Mouse (Mus musculus) monocyte, adult 2 months (primary cell): Measurements from ENCODE around the gene Fndc5.

Experiments used
- DNase-seq, 2 experiments: peaks; one replicate each; pipeline ENCODE4 v3.0.0; 2022; ENCODE audit warnings: low spot score in 2 of 2, low read depth in 1 of 2

Fndc5 gene

DNA sequence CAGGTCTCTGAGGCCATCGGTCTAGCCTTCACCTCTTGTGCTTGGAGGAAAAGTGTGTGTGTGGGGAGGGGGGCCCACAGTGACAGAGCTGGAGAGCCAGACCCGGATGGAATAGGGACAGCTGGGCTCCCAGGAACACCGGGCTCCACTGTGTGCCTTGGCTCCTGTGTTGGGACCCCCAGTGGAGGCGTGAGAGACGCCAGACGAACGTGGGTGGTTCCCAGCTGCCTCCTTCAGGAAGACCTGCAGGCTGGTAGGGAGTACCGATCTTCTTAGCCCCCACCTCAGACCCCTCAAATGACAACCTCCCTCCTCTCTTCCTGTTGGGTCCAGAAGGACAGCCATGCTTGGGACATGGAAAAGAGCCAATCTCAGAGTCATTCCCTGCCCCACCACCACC lies 14.1 kb upstream of the Fndc5 start:
- no peak for DNase-seq

DNA sequence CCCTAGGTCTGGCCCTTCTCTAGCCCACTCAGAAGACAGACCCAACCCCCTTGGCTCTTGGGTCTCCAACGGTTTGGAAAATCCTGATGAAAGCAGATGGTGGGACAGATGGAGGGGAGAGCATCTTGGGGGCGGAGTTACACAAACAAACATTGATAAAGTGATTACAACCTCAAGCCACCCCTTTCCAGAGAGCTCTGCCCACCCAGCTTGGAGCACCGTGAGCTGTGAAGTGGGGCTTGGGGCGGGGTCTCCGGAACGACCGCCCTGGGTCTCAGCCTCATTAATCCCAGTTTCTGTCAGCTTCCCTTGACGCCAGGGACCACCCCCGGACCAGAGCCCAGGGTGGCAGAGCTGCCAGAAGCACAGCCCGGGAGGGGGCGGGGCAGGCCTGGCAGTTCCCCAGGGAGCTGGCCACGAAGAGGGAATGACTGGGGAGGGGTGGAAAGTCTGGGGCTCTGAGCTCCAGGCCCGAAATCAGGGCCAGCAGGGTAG lies 12.1 kb upstream of the Fndc5 start:
- DNase-seq = no peak

DNA sequence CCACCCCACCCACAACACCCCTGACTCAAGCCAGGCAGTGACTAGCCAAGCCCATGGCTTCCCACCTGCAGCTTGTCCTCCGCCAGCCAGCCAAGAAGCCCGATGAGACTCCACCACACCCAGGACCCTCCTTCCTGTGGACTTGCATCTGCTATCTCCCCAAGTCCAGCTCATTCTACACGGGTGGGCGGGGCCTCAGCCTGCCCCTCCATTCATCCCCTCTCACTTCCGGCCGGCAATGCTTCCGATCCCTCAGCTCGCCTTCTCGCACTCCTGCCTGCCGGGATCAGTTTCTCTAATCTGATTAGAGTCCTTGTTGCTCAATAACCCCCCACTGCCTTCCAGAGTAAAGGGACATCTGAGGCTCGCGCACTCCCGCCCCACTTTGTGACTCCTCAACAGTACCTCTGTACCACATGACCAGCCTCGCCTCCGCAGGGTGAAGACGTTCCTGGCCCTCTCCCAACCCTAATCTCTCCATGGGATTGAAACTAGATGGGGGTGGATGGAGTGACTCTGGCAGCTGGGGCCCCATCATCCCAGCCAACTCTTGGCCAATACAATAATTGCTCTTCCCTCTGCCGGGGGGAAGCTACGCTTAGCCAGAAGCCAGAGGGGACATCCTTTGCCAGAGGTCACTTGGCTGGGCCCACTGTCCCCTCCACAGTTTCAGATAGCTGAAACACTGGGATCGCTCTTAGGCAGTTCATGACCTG lies 10.9 kb upstream of the Fndc5 start:
- no peak for DNase-seq

DNA sequence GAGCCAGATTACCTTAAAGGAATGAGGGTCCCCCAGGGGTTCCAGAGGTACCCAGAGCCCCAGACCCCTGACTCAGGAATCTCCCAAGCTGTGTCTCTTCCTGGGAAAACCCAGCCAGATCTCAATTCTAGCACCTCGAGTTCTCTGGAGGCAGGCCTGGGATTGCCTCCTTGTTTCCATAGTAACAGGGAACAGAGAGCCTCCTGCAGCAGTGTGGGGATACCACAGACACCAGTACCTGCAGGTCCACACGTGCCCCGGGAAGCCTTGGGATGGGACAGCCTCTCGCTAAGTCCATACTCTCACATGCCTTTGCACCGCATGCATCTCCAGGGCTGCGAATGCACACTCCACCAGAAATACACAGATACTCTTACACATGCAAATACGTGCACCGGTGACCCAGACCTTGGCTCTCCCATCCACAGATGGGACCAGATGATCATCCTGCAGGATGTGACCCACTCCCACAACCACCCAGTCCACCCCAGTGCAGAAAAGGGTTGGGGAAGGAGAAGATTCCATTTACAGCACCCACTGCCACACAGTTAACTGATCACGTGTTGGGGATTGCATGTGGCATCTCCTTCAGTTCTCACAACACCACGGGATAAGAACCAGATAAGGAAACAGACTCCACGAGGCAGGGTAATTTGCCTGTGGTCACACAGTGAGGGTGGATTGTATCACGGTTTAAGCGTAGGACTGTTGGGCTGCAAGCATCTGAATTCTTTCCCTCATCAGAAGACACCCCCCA lies 8.0 kb upstream of the Fndc5 start:
- no peak for DNase-seq

DNA sequence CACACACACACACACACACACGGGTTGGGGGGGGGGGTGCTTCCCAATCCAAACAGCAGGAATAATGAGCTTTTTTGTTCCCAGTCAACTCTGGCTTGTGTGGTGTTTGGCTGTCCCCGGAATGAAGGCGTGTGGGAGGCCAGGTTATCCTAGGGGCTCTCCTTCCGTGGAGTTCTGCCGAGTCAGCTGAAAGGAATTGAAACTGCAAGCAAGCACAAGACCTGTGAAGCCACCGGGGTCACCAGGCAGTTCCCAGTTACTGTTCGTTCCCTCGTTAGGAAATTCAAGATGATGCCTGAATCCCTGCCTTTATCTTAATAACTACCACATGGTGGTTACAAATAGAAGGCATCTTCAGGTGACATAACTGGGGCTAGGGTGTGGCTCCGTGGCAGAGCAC lies 7.4 kb upstream of the Fndc5 start:
- DNase-seq = no peak

DNA sequence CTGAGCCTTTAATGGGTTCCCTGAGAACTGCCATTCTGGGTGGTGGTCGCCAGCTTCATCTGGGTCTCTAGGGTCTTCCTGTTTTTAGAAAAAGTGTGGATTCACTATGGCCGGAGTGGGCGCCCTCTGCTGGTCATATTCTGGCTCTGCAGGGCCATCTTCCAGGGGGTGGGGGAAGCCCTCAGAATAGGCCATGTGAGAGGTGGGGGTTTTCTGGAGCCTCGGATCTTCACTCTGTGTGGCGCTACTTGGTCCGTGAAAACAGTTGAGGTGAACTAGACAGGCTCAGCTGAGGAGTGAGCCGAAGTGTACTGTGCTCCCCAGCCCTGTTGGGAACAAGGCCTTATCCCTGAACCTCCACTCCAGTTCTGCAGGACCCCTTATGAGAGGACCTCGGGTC lies 6.7 kb upstream of the Fndc5 start:
- DNase-seq = peak in 1 of 2 experiments; percentile 17

DNA sequence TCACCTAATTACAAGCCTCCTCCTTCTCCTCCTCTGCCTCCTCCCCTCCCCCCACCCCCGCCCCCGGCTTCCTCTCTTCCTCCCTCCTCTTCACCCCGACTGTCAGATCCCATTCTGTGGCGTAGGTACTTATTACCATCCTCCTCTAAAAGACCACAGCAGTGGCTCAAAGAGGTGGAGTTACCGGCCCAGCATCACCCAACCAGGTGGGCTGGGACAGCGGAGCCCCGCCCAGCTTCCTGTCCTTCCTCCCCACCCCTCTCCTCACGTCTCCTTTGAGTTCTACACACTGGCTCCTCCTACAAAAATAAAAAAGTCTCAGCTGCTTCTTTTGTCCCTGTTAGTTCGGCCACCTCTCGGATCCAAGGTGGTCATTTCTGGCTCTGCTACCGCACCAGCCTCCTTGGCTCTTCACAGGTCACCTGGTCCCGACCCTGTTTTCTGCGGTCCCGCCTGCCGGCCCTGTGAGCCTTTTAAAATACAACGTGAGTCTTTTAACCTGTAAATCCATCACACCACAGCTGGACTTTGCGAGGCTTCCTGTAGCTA lies 6.0 kb upstream of the Fndc5 start:
- no peak for DNase-seq

DNA sequence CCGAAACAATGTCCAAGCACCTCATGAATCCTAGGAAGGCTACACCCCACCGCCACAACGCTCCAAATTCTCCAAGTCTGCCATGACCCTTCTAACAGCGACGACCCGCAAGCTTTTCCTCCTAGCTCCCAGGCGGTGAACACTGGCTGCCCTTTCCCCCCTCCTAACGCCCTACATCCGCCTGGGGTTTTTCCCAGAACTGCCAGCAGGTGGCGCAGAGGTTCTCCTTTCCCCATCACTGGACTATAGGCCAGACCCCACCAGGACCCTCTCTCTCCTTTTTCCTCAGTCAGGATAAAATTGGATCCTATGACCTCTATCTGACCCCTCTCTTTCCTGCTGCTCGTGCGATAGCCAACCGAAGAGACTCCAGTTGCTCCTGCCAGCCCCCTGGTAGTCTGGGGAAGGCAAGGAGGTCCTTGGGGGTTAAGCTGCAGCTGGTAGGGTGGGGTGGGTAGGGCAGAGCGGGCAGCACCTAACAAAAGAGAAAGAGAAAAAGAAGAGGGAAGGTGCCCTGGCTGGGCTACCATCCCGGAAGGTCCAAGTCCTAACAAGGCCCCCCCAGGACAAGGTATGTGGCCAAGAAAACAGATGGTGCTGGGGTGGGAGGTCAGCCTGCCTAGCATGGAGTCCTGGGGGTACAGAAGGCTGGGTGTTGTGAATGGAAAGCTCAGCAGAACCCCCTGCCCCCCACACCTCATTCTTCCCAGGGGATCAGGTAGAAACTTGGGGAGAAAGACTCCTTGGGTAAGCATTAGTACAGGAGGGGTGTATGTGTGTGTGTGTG lies 1.8 kb upstream of the Fndc5 start:
- peak in 1 of 2 experiments; percentile 34 for DNase-seq

DNA sequence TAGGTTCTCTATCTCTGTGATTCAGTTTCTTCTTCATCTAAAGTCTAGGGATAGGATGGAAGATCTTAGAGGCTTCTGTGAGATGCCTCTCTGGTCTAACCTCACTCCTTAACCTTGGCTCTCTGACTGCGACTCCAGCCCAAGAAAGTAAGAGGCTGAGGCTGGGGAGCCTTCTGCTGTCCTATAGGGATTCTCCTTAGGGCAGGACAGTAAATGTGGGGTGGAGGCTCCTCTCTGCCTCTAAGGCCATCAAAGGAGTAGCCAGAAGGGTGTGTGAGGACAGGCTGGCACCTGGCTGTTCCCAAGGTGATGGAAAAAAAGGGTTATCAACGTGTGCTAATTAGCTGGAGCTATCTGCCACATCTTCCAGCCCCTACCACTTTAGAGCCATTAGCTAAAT lies 1.2 kb upstream of the Fndc5 start:
- no peak for DNase-seq

DNA sequence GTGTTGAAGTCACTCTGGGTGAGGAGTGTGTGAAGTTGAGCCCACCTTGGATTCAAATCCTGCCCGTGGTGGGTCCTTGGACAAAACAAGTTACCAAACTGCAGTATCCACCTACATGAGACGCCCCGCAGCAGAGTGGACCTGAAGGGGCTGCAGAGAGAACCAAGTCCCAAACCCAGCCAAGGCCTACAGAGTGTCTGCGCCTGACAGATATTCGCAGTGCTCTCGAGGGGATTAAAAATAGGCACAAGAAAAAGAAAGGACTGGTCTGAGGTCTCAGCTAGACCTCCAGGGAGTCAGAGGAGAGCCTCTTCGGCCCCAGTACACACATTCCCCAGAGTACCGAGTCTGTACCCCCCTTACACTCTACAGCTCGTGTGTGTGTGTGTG lies 615 bp upstream of the Fndc5 start:
- DNase-seq = no peak

DNA sequence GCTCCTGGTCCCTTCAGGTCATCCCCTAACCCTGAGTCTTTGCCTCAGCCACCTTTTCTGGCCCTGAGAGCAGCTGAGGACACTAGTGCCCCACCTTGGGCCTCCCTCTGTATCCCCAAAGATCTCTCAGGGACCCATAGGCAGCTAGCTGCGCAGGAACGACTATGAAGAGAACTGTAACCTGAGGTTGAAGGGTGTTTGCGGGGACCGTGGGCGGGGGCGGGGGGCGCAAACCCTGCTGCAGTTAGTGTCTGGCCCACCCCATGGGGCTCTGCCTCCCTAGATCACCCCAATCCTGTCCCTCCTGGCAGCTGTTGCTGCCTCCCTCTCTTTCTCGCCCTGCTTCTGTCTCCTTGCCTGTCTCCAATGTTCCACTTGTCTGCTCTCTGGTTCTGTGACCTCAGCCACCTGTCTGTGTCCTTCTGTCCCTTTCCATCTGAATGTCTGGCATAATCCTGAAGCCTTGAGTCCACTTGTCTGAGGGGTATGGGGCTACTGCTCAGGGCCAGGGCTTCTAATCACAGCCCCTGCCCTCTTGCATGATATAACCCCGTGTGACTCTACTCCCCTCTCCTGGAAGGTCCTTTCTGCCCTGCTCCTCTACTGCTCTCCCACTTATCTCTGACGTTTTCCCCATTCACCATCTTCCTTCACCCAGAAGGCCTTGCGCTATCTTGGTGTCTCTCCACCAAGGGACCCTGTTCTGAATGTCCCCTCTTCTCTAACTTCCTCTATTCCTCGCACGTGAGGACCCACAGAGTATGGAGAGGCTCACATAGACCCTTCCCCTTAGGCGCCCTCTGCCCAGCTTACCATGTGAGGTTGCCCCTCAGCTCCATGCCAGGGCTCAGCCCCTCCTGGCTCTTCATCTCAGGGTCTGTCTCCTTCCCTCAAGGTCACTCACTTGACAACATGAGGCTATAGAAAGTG lies 858 bp downstream of the Fndc5 start:
- DNase-seq = no peak

DNA sequence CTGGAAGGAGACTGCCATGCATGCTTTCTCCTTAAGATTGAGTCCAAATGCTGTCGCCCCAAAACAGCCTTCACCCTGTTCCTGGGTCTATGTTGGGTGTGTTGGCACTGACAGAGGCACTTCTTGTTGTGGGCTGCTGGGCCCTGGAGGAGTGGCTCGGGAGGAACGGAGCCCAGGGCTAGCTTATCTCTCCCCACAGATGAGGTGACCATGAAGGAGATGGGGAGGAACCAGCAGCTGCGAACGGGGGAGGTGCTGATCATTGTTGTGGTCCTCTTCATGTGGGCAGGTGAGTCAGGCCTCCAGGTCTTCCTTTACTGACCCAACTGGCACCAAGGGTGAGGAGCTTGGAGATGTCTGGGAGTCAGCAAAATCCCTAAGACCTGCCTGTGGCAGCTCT lies 2.8 kb downstream of the Fndc5 start:
- no peak for DNase-seq

DNA sequence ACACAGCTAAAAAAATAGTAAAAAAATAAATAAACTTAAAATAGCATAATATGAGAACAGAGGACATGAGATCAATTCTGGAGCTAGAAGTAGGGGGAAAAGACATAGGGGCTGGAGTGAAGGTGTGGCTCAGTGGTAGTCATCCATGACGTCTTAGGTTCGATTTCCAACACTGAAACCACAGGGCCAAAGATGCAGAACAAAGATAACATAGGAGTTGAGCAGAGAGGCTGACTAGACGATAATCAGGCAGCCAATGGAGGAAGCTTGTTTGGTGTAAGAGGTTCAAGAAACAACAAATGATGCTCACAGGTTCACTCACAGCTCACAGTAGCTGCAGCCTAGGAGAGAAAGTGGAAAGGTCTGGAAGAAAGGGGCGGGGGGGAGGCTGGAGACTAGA lies 4.0 kb downstream of the Fndc5 start:
- no peak for DNase-seq

DNA sequence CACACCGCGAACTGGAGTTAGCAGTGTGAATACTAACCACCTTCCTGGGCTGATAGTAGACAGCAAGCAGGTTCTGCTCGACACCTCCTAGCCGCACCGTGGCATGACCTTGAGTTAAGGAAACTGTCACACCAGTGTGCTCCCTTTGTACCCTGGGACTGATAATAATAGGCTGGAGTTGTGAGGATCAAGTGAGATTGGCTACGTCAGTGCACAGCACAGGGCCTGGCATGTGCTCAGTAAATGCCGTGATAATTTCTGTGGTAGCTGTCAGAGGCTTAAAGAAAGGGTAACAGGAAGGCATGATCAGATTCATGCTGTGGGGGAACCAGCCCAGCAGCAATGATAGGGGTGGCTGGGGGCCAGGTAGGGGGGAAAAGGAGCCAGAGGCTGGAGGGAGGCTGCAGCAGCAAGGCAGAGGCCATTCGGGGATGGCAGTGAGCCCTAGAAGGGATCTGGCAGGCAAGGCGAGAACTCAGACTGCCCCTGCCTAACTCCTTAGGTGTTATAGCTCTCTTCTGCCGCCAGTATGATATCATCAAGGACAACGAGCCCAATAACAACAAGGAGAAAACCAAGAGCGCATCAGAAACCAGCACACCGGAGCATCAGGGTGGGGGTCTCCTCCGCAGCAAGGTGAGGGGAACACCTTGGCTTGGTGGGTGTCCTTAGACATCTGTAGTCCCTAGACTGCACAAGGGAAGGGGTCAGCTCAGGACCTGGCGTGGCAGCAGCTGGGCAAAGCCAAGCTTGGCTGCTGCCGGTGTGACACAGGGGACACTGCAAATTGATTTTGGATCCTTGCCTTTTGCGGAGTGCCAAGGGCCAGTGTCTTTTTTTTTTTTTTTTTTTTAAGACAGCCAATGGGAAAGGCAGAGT lies 5.0 kb downstream of the Fndc5 start:
- DNase-seq = no peak

DNA sequence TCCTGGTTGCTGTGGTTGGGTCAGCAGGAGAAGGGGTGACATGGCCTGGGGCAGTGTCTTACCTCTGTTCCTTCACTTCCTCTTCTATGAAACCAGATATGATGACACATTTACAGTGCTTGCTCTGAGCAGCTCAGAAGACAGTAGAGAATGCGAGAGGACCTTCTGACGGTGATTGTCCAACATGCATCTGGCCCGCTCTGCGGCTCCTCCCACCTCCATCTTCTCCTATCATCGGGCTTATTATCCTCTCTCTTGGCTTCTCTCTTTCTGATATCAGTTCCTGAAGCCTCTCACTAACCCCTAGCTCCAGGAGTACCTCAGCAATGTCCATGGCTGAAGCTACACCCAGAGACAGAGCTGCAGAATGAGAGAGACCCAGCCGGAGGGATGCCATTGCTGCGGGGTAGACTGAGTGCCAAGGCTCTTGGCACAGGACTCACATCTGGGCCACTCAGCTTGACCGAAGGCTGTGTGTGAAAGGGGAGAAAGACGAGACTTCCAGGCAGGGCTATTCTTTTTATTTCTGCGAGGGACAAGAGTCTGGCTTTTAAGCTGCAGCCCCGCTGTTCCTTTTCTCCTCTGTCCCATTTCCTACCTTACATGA lies 5.7 kb downstream of the Fndc5 start:
- DNase-seq = no peak

DNA sequence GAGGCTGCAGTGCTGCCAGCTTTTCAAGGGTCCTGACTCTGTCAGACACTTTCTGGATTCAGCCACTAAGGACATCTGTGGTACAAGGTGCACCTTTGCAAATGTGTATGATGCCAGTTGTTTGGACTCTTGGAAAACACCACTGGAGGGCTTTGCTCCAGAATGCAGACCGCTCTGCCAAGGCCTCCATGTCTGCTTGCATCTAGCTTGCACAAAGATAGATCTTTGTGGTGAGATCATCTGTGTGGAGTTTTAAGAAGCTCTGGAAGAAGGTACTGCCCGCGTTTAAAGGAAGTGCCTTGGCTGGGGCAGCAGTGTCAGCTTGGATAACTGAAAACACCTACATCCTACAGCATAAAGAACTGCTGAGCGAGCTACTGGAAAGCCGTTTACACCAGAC lies 6.7 kb downstream of the Fndc5 start:
- DNase-seq = no peak

DNA sequence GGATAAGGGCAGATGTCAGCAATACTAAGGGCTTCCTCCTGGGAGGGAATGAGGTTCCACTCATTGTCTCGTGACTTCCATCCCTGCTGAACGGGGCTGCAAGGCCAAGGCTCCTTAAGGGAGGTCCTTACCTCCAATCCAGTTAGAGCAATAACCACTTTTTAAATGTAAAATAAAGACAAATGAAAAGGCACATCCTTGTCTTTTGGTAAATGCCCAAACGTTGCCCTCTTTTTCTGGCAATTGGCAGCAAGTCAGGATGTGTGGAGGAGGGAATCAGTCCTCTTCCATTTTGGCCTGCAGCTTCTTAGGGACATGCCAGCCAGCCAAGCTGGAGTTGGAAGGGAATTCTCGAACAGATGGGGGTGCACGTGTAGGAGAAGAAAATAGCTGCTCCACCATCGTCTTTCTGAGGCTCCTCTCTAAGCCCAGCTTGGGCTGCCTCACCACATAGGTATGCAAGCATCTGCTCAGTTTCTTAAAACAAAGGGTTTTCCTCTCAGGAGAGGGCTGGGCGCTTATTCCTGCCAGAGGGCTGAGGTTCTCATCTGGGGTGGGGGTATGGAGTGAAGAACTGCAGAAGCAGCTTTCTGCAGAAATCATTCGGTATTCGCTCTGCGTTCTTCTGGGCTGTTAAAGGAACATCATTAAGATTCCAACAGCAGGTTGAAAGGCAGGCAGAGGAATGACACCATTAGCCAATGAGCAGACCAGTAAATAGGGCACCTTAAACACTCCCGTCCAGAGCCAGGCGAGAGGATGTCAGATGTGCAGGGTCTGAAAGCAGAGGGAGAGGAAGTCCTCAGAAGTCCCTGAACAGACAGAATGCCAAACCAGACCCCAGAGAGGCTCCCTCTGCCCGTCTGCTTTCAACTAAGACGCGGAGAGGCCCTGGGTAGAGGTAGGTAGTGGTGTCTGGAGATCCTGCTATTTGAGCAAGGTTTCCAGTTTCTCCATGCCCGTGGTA lies 7.9 kb downstream of the Fndc5 start:
- DNase-seq = no peak

DNA sequence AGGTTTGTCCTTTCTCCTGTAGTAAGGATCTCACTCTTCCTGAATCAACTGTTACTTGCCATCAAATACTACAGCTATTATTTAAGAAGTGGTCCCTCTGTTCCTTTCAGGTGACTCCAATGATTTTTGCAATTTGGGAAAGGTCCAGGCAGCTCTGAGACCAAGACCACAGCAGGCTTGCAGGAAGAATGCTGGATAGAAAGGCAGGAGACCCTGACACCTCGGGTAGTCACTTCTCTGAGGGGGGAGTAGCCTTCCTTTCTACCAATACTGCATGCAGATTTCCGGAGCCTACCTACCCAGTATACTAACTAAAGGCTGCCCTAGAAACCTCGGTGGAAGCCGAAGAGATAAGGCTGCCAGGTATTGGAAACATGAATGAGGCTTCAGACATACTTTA lies 8.6 kb downstream of the Fndc5 start:
- no peak for DNase-seq
